Mouse (Mus musculus): ENCODE results near the gene Selenon. TPM values are rescaled to one million over a fixed set of nuclear protein-coding genes. Genes with fewer than 3 reads are reported as not detected.

Gene Selenon
- polyA plus RNA-seq, 1 experiment from 2014 or later, result 15.9 TPM

DNA sequence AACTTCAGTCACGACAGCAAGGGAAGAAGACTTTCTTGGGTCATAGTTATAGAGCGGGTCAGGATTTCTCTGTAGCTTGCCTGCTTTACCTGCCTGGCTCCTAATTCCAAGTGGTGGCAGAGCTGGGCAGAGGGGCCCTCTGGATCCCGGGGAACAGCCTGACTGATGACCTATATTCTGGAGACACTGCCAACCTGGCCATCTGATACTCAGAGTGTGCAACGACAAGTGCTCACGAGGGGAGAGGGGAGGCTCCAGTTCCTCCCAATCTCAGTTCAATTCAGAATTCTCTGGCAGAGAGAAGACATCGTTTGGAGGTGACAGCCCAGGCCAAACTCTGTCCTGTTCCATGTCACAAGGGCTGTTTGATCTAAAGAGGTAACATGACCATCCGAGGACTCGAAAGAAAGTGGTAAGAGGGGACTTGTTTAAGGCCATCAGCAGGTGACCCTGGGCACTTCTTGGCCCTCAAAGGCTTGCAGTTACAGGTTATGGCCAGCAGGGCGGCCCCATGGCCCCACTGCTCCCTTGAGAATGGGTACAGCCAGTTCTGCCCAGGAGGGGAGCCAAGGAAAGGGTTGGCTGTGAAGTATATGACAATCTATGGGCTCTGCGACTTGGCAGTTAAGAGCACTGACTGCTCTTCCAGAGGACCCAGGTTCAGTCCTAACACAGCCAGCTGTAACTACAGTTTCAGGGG is 38.4 kb upstream of the Selenon start:
- peaks cover 17% of the 10 kb centered on the region for H3K4me1 ChIP-seq (ENCODE audit: control insufficient read depth, insufficient read depth, low read length)
- no peaks in the 10 kb centered on the region for H3K27me3 ChIP-seq (ENCODE audit: control insufficient read depth, insufficient read depth, low read length)
- H3K9me3 ChIP-seq (ENCODE audit: control insufficient read depth, low read length), result no peaks in the 10 kb centered on the region
- 77% methylated on average over 10 of the region's 10 CpGs for WGBS
- DNase-seq (no peak), ATAC-seq (ENCODE audit: low FRiP score, low TSS enrichment) (no peak)
- H3K27ac ChIP-seq (replicated peaks; ENCODE audit: low read depth, low read length), result no peak overlapping the region
- no peak overlapping the region for H3K4me3 ChIP-seq (replicated peaks; ENCODE audit: low read depth, low read length)
- H3K9ac ChIP-seq (replicated peaks; ENCODE audit: low read length), result no peak overlapping the region
- H3K4me2 ChIP-seq (ENCODE audit: low read length), result no peak overlapping the region
- H3K36me3 ChIP-seq (ENCODE audit: control insufficient read depth, insufficient read depth, low read length), result no peaks in the 10 kb centered on the region

- Histone ChIP-seq H3K9me3 (ENCODE audit: control insufficient read depth, low read length) (no peaks in the 10 kb centered on the region), H3K4me3 (replicated peaks; ENCODE audit: low read depth, low read length) (no peak overlapping the region), H3K4me2 (ENCODE audit: low read length) (no peak overlapping the region), H3K27me3 (ENCODE audit: control insufficient read depth, insufficient read depth, low read length) (no peaks in the 10 kb centered on the region), H3K9ac (replicated peaks; ENCODE audit: low read length) (no peak overlapping the region), H3K4me1 (ENCODE audit: control insufficient read depth, insufficient read depth, low read length) (peaks cover 17% of the 10 kb centered on the region), H3K36me3 (ENCODE audit: control insufficient read depth, insufficient read depth, low read length) (no peaks in the 10 kb centered on the region), H3K27ac (replicated peaks; ENCODE audit: low read depth, low read length) (no peak overlapping the region)
- ATAC-seq (ENCODE audit: low FRiP score, low TSS enrichment), result no peak
- no peak for DNase-seq
- WGBS, result 53% methylated on average over 9 of the region's 9 CpGs
Measured at GRCm38 (mm10) chr4:134589786-134590185, 37.8 kb upstream of the Selenon start.

GRCm38 (mm10) chr4:134588951-134589350 is 37.0 kb upstream of the Selenon start:
- Histone ChIP-seq H3K9me3 (ENCODE audit: control insufficient read depth, low read length) (no peaks in the 10 kb centered on the region), H3K36me3 (ENCODE audit: control insufficient read depth, insufficient read depth, low read length) (no peaks in the 10 kb centered on the region), H3K4me1 (ENCODE audit: control insufficient read depth, insufficient read depth, low read length) (peaks cover 17% of the 10 kb centered on the region), H3K4me3 (replicated peaks; ENCODE audit: low read depth, low read length) (no peak overlapping the region), H3K9ac (replicated peaks; ENCODE audit: low read length) (no peak overlapping the region), H3K27ac (replicated peaks; ENCODE audit: low read depth, low read length) (no peak overlapping the region), H3K4me2 (ENCODE audit: low read length) (no peak overlapping the region), H3K27me3 (ENCODE audit: control insufficient read depth, insufficient read depth, low read length) (no peaks in the 10 kb centered on the region)
- DNase-seq (no peak), ATAC-seq (ENCODE audit: low FRiP score, low TSS enrichment) (no peak)
- WGBS, result 85% methylated on average over 5 of the region's 5 CpGs

DNA sequence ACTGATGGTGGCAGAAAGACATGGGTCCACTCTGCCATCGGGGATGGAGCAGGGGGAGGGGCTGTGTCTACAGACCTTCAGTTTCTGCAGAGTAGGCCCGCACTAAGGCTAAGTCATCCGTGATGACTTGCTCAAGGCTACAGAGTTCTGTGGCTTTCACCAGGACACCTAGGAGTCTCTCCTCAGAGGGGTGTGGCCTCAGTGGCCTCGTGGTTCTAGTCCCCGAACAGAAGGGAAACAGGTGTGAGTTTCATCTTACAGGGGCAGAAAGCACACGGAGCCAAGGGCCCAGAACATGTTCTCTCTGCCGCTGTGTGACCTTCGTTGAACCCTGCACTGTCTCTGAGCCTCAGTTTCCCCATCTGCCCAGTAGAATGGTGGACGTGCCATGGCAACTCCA is 36.3 kb upstream of the Selenon start:
- WGBS, result 89% methylated on average over 9 of the region's 9 CpGs
- ATAC-seq (ENCODE audit: low FRiP score, low TSS enrichment) (no peak), DNase-seq (no peak)
- H3K27me3 ChIP-seq (ENCODE audit: control insufficient read depth, insufficient read depth, low read length), result no peaks in the 10 kb centered on the region
- no peak overlapping the region for H3K4me3 ChIP-seq (replicated peaks; ENCODE audit: low read depth, low read length)
- no peak overlapping the region for H3K4me2 ChIP-seq (ENCODE audit: low read length)
- H3K27ac ChIP-seq (replicated peaks; ENCODE audit: low read depth, low read length), result no peak overlapping the region
- H3K4me1 ChIP-seq (ENCODE audit: control insufficient read depth, insufficient read depth, low read length), result peaks cover 17% of the 10 kb centered on the region
- H3K9ac ChIP-seq (replicated peaks; ENCODE audit: low read length), result no peak overlapping the region
- no peaks in the 10 kb centered on the region for H3K9me3 ChIP-seq (ENCODE audit: control insufficient read depth, low read length)
- no peaks in the 10 kb centered on the region for H3K36me3 ChIP-seq (ENCODE audit: control insufficient read depth, insufficient read depth, low read length)

DNA sequence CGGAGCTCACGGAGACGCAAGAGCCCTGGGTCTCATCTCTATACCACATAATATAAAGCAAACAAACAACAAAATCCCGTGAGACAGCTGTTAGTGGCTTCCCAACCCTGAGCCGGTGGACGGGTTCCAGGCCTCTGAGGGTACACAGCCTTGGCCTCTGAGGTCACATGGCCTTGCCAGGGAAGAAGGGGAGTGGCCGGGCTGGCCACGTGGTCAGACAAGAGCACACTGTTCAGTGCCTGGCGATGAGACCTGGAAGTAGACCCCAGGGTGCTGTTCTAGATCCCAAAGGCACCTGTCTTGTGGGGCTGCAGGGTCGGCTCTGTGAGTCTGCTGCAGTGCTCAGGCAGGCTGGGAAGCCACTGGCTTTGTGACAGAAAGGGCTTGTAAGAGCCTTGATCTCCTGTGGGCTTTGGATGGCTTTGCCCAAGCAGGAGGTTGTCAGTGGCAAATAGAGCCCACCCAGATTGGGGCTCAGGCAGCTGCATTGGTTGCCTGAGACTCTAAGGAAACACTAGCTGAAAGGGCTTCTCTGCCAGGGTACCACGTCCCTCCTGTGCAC is 35.8 kb upstream of the Selenon start:
- Histone ChIP-seq H3K4me1 (ENCODE audit: control insufficient read depth, insufficient read depth, low read length) (peaks cover 16% of the 10 kb centered on the region), H3K4me3 (replicated peaks; ENCODE audit: low read depth, low read length) (no peak overlapping the region), H3K4me2 (ENCODE audit: low read length) (no peak overlapping the region), H3K27me3 (ENCODE audit: control insufficient read depth, insufficient read depth, low read length) (no peaks in the 10 kb centered on the region), H3K9me3 (ENCODE audit: control insufficient read depth, low read length) (no peaks in the 10 kb centered on the region), H3K27ac (replicated peaks; ENCODE audit: low read depth, low read length) (no peak overlapping the region), H3K36me3 (ENCODE audit: control insufficient read depth, insufficient read depth, low read length) (no peaks in the 10 kb centered on the region), H3K9ac (replicated peaks; ENCODE audit: low read length) (no peak overlapping the region)
- DNase-seq (no peak), ATAC-seq (ENCODE audit: low FRiP score, low TSS enrichment) (no peak)
- WGBS, result 69% methylated on average over 11 of the region's 11 CpGs

- no peaks in the 10 kb centered on the region for H3K36me3 ChIP-seq (ENCODE audit: control insufficient read depth, insufficient read depth, low read length)
- H3K27ac ChIP-seq (replicated peaks; ENCODE audit: low read depth, low read length), result no peak overlapping the region
- no peak overlapping the region for H3K4me2 ChIP-seq (ENCODE audit: low read length)
- H3K9ac ChIP-seq (replicated peaks; ENCODE audit: low read length), result no peak overlapping the region
- H3K4me3 ChIP-seq (replicated peaks; ENCODE audit: low read depth, low read length), result no peak overlapping the region
- WGBS, result 88% methylated on average over 1 of the region's 1 CpGs
- no peaks in the 10 kb centered on the region for H3K27me3 ChIP-seq (ENCODE audit: control insufficient read depth, insufficient read depth, low read length)
- H3K4me1 ChIP-seq (ENCODE audit: control insufficient read depth, insufficient read depth, low read length), result peaks cover 9% of the 10 kb centered on the region
- no peaks in the 10 kb centered on the region for H3K9me3 ChIP-seq (ENCODE audit: control insufficient read depth, low read length)
- DNase-seq, result no peak
- no peak for ATAC-seq (ENCODE audit: low FRiP score, low TSS enrichment)
Measured at GRCm38 (mm10) chr4:134586631-134587030, 34.7 kb upstream of the Selenon start.

DNA sequence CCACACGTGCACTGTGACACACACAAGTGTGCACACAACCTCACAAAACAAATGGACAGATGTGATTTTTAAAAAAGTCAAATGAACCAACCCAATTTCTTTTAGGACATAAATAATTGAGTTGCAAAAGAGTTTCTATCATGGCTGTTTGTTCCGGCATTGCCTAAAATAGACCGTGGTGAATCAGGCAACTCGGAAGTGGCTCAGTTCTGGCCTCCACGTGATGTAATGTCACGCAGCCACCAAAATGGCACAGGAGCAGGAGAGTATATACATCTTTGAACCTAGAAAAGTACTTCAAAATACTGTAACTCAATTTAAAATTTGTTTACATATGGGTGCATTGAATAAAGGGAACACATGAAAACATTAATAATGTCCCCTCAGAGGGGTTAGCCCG is 34.2 kb upstream of the Selenon start:
- no peaks in the 10 kb centered on the region for H3K27me3 ChIP-seq (ENCODE audit: control insufficient read depth, insufficient read depth, low read length)
- ATAC-seq (ENCODE audit: low FRiP score, low TSS enrichment), result no peak
- H3K27ac ChIP-seq (replicated peaks; ENCODE audit: low read depth, low read length), result no peak overlapping the region
- H3K4me3 ChIP-seq (replicated peaks; ENCODE audit: low read depth, low read length), result no peak overlapping the region
- no peak overlapping the region for H3K9ac ChIP-seq (replicated peaks; ENCODE audit: low read length)
- H3K4me1 ChIP-seq (ENCODE audit: control insufficient read depth, insufficient read depth, low read length), result peaks cover 4% of the 10 kb centered on the region
- no peak for DNase-seq
- 84% methylated on average over 7 of the region's 7 CpGs for WGBS
- no peak overlapping the region for H3K4me2 ChIP-seq (ENCODE audit: low read length)
- H3K9me3 ChIP-seq (ENCODE audit: control insufficient read depth, low read length), result no peaks in the 10 kb centered on the region
- H3K36me3 ChIP-seq (ENCODE audit: control insufficient read depth, insufficient read depth, low read length), result no peaks in the 10 kb centered on the region

DNA sequence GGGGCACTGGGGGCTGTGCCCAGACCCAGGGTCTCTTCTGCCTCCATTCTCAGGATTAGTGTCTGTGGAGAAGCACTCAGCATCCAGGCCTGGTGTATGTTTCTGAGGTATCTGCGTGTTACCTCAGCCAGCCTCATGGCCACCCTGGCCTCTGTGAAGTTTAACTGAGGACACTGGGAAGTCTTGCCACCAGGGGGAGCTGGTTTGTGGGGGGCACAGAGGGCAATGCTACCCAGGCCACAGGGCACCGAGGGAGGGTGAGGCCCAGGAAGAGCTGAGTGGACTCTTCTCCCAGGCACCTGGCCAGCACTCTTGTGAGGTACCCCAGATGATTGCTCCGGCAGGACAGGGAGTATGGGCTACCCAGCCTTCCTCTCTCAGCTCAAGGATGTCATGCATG is 31.5 kb upstream of the Selenon start:
- Histone ChIP-seq H3K4me3 (replicated peaks; ENCODE audit: low read depth, low read length) (no peak overlapping the region), H3K27ac (replicated peaks; ENCODE audit: low read depth, low read length) (no peak overlapping the region), H3K9me3 (ENCODE audit: control insufficient read depth, low read length) (no peaks in the 10 kb centered on the region), H3K4me2 (ENCODE audit: low read length) (no peak overlapping the region), H3K9ac (replicated peaks; ENCODE audit: low read length) (no peak overlapping the region), H3K27me3 (ENCODE audit: control insufficient read depth, insufficient read depth, low read length) (no peaks in the 10 kb centered on the region), H3K36me3 (ENCODE audit: control insufficient read depth, insufficient read depth, low read length) (no peaks in the 10 kb centered on the region), H3K4me1 (ENCODE audit: control insufficient read depth, insufficient read depth, low read length) (peaks cover 14% of the 10 kb centered on the region)
- 72% methylated on average over 3 of the region's 3 CpGs for WGBS
- DNase-seq (no peak), ATAC-seq (ENCODE audit: low FRiP score, low TSS enrichment) (no peak)

- H3K9ac ChIP-seq (replicated peaks; ENCODE audit: low read length), result no peak overlapping the region
- peaks cover 14% of the 10 kb centered on the region for H3K4me1 ChIP-seq (ENCODE audit: control insufficient read depth, insufficient read depth, low read length)
- no peaks in the 10 kb centered on the region for H3K36me3 ChIP-seq (ENCODE audit: control insufficient read depth, insufficient read depth, low read length)
- H3K9me3 ChIP-seq (ENCODE audit: control insufficient read depth, low read length), result no peaks in the 10 kb centered on the region
- H3K27ac ChIP-seq (replicated peaks; ENCODE audit: low read depth, low read length), result no peak overlapping the region
- no peaks in the 10 kb centered on the region for H3K27me3 ChIP-seq (ENCODE audit: control insufficient read depth, insufficient read depth, low read length)
- H3K4me3 ChIP-seq (replicated peaks; ENCODE audit: low read depth, low read length), result no peak overlapping the region
- DNase-seq (no peak), ATAC-seq (ENCODE audit: low FRiP score, low TSS enrichment) (no peak)
- 47% methylated on average over 8 of the region's 8 CpGs for WGBS
- H3K4me2 ChIP-seq (ENCODE audit: low read length), result no peak overlapping the region
Measured at GRCm38 (mm10) chr4:134581365-134581764, 29.4 kb upstream of the Selenon start.

All from midbrain, embryonic 14.5 days (tissue).